Mouse (Mus musculus) stomach, embryonic 14.5 days (tissue): ENCODE results near the gene Mapk14. TPM values are rescaled to one million over a fixed set of nuclear protein-coding genes. Genes with fewer than 3 reads are reported as not detected.

Experiments
- ATAC-seq: fragments of 200-750 bp; cut with Nextera tagmentation; 2 replicates; pipeline ENCODE4 v1.8.0; 2017; ENCODE audit warnings: low read depth, moderate TSS enrichment; ENCODE audit not compliant: insufficient number of reproducible peaks, insufficient read depth, low FRiP score
- H3K27ac ChIP-seq: fragments of 300-500 bp; sonication (generic); 2 replicates; pipeline ENCODE4 v1.5.1; 2014; ENCODE audit warnings: mild to moderate bottlenecking, low read length, moderate library complexity, mixed read lengths
- H3K27me3 ChIP-seq: fragments of 300-500 bp; sonication (generic); 2 replicates; pipeline ENCODE4 v1.6.1; 2014; ENCODE audit warnings: low read length, control low read depth, mixed read lengths; ENCODE audit not compliant: control insufficient read depth, insufficient read depth
- H3K36me3 ChIP-seq: fragments of 300-500 bp; sonication (generic); 2 replicates; pipeline ENCODE4 v1.6.1; 2014; ENCODE audit warnings: mild to moderate bottlenecking, control low read depth, low read length, moderate library complexity, mixed read lengths; ENCODE audit not compliant: control insufficient read depth, insufficient read depth
- H3K4me1 ChIP-seq: fragments of 300-500 bp; sonication (generic); 2 replicates; pipeline ENCODE4 v1.6.1; 2014; ENCODE audit warnings: low read length, control low read depth, mixed read lengths; ENCODE audit not compliant: control insufficient read depth, insufficient read depth
- H3K4me2 ChIP-seq: fragments of 300-500 bp; sonication (generic); replicated peaks from 2 replicates; pipeline ENCODE4 v1.6.1; 2014; ENCODE audit warnings: low read depth, low read length, control low read depth
- H3K4me3 ChIP-seq: fragments of 300-500 bp; sonication (generic); 2 replicates; pipeline ENCODE4 v1.5.1; 2014; ENCODE audit warnings: low read depth, low read length, control low read depth
- H3K9ac ChIP-seq: fragments of 300-500 bp; sonication (generic); replicated peaks from 2 replicates; pipeline ENCODE4 v1.6.1; 2014; ENCODE audit warnings: low read depth, mild to moderate bottlenecking, control low read depth, low read length, moderate library complexity, mixed read lengths
- H3K9me3 ChIP-seq: fragments of 300-500 bp; sonication (generic); 2 replicates; pipeline ENCODE4 v1.6.1; 2016; ENCODE audit warnings: low read depth, low read length, control low read depth; ENCODE audit not compliant: control insufficient read depth
- WGBS: fragments of 180-500 bp; shearing (Covaris S2); extraction: QIAGEN DNeasy Blood & Tissue Kit; methylation state at CpG from one replicate; pipeline ENCODE4 v1.1.7; 2014; 5-methylcytosine and 5-hydroxymethylcytosine counted together
- polyA plus RNA-seq: library from polyadenylated mRNA; unstranded; fragments of >200 nt; fragmentation: Nextera tagmentation; extraction: Ambion mirVana; gene quantifications from 2 replicates; pipeline ENCODE4 v1.2.1, GENCODE M21; 2014

Mapk14 gene
- polyA plus RNA-seq, 1 experiment from 2014 or later = 53.4 TPM

DNA sequence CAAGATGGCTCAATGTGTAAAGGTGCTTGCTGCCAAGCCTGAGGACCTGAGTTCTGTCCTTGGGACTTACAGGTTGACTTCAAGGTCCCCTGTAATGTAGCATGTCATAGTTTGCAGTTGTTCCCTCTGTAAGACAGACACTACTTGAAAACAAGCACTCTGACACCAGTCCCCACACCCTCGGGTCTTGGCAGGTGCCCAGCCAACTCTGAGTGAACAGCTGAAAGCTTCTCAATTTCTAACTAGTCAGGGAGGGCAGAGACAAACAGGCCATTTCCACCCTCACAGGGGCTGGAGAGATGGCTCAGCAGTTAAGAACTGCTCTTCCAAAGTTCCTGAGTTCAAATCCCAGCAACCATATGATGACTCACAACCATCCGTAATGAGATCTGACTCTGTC lies 66.3 kb downstream of the Mapk14 start:
- no peak for ATAC-seq
- no peaks in the 10 kb centered on the region for H3K4me1 ChIP-seq
- no peak overlapping the region for H3K4me2 ChIP-seq
- H3K9ac ChIP-seq = no peak overlapping the region
- H3K9me3 ChIP-seq = no peaks in the 10 kb centered on the region
- H3K36me3 ChIP-seq = no peaks in the 10 kb centered on the region
- no peak overlapping the region for H3K27ac ChIP-seq
- no peak overlapping the region for H3K4me3 ChIP-seq
- no peaks in the 10 kb centered on the region for H3K27me3 ChIP-seq
- 64% methylated on average over 2 of the region's 2 CpGs for WGBS

DNA sequence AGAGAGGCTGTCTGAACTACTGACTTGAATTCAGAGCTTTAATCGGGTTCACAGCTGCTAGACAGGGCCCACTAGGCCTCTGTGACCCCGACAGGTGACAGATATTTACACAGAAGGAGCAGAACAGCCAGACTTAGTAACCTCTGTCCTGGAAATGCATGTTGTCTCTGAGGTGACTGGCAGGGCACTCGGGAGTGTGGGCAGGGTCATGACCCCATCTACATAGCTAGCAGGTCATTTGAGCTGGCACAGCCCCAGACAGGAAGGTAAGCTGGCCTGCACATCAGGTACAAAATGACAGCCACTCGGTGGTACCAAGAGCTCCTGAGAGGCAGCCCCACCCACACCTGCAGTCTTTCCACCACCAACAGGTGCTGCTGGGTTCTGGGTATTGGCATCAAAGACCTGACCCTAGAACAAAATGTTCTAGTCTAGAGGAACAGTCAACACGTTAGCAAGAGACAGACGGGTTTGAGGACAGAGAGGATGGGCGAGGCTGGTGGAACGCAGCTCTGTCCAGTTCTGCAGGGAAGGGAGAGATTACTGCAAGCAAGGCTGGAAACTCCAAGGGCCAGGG lies 69.7 kb downstream of the Mapk14 start:
- no peaks in the 10 kb centered on the region for H3K4me1 ChIP-seq
- H3K9me3 ChIP-seq = no peaks in the 10 kb centered on the region
- H3K36me3 ChIP-seq = no peaks in the 10 kb centered on the region
- H3K27ac ChIP-seq = no peak overlapping the region
- no peak for ATAC-seq
- no peak overlapping the region for H3K4me3 ChIP-seq
- no peak overlapping the region for H3K4me2 ChIP-seq
- no peaks in the 10 kb centered on the region for H3K27me3 ChIP-seq
- 56% methylated on average over 8 of the region's 8 CpGs for WGBS
- H3K9ac ChIP-seq = no peak overlapping the region

DNA sequence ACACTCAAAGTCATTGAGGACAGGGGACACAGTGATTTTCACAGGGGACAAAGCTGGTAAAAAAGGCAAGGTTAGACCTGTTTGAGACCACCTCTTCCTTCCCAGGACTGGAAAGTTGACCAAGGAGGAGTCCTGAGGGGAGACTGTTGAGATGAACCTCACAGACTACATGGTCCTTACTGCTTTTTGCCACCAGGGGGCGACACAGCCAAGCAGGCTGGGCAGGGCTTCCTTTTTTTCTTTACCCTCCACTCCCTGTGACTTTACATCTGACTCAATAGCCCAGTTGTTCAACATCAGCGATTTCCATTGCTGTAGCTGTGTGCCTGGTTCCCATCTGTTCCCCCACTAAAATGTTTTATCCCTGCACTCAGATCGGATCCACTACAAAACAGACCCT lies 70.7 kb downstream of the Mapk14 start:
- no peaks in the 10 kb centered on the region for H3K9me3 ChIP-seq
- H3K27me3 ChIP-seq = no peaks in the 10 kb centered on the region
- H3K4me3 ChIP-seq = no peak overlapping the region
- no peaks in the 10 kb centered on the region for H3K36me3 ChIP-seq
- H3K4me2 ChIP-seq = no peak overlapping the region
- H3K4me1 ChIP-seq = no peaks in the 10 kb centered on the region
- 22% methylated on average over 3 of the region's 3 CpGs for WGBS
- no peak overlapping the region for H3K27ac ChIP-seq
- ATAC-seq = 0 out of 2 replicates have a peak, but pooled peaks have one; percentile 33
- no peak overlapping the region for H3K9ac ChIP-seq

DNA sequence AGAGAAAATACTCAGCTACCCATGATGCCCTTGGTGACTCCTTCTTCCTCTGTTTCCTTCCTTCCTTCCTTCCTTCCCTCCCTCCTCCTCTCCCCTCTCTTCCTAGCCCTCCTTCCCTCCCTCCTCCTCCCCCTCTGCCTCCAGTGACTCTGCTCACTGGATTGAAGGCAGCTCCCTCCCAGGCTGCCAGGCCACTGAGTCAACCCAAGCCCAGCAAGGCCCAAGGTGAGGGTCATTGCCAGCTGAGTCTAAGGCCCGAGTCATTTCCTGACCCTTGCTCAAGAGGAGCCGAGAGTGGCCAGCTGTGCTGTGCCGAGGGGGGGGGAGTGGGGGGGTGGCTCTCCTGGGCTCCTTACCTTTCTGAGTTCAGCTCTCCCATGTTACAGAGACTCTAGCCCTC lies 75.1 kb downstream of the Mapk14 start:
- no peak overlapping the region for H3K27ac ChIP-seq
- H3K4me3 ChIP-seq = no peak overlapping the region
- ATAC-seq = no peak
- no peak overlapping the region for H3K9ac ChIP-seq
- no peaks in the 10 kb centered on the region for H3K27me3 ChIP-seq
- H3K9me3 ChIP-seq = no peaks in the 10 kb centered on the region
- no peak overlapping the region for H3K4me2 ChIP-seq
- H3K4me1 ChIP-seq = peaks cover 3% of the 10 kb centered on the region; the same call in 1 of the 2 replicates
- no peaks in the 10 kb centered on the region for H3K36me3 ChIP-seq
- 59% methylated on average over 3 of the region's 3 CpGs for WGBS

DNA sequence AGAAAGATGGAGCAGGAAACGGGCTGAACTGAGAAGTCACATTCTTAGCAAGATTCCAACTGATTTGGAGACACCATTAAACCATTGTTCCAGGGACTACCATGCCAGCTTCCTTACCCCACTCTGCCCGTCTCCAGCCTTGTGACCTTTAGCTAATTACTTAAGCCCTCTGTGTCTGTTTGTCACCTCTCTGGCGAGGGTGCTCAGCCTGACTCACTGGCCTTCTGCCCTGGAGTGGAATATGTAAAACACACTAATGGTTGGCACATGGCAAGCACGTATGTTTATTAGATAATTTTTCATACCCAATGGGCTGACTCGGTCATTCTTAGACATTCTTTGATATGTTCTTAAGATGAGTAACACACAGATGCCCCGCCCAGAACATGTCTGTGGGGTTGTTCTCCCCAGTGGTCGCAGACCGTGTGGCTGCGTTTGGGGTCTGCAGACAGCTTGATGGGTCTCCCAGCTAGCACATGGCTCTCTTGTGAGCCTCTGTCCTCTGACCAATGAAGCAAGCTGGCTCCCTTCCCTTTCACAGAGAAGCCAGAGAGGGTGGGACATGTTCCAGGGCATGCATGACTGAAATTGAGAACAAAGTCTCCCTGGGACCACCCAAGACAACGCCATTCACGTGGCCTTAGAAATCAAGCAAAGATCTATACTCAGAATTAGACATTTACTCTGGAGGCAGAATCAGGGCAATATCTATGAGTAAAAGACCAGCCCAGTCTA lies 75.8 kb downstream of the Mapk14 start:
- Histone ChIP-seq H3K9me3 (no peaks in the 10 kb centered on the region), H3K4me2 (no peak overlapping the region), H3K27ac (no peak overlapping the region), H3K4me3 (no peak overlapping the region), H3K4me1 (peaks cover 3% of the 10 kb centered on the region; the same call in 1 of the 2 replicates), H3K9ac (no peak overlapping the region), H3K27me3 (no peaks in the 10 kb centered on the region), H3K36me3 (no peaks in the 10 kb centered on the region)
- no peak for ATAC-seq
- 74% methylated on average over 11 of the region's 11 CpGs for WGBS

DNA sequence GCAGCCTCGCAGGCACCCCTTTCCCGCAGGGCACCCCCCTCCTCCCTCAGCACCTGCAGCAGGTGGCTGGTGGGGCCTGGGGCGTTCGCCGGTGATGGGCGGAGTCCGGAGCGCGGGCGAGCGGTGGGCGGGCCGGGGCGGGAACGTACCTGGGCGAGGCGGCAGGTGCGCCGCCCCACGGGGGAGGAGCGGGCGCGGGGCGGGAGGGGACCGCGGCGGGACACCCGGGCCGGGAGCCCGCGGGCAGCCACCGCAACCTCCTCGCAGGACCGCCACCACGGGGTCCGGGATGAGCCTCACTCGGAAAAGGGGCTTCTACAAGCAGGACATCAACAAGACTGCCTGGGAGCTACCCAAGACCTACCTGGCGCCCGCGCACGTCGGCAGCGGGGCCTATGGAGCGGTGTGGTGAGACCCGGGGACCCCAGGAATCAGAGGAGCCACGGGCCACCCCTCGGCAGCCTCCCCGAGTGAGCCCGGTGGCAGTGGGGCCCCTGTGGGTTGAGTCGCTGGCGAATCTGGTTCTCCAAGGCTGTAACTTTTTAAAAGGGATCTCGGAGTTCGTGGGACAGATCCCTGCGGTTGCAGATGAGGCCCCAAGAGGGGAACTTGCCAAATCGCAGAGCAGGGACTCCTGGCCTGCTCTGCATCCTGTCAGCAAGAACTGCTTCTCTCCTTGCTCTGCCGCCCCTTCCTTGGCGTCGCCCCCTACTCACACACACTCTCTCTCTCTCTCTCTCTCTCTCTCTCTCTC lies 78.2 kb downstream of the Mapk14 start, which contains the start of gene Mapk13:
Gene Mapk13, plus strand, starts transcription at position 177 of the 754 bp plus-strand sequence.
- Histone ChIP-seq H3K4me2 (peak within 1 kb of the TSS; percentile 66), H3K27me3 (no peaks in the 10 kb centered on the region), H3K4me1 (peaks cover 3% of the 10 kb centered on the region; the same call in 1 of the 2 replicates), H3K36me3 (no peaks in the 10 kb centered on the region), H3K9me3 (no peaks in the 10 kb centered on the region), H3K4me3 (peak within 1 kb of the TSS; percentile 49), H3K27ac (peak within 1 kb of the TSS; percentile 49; the same call in 1 of the 2 replicates), H3K9ac (peak within 1 kb of the TSS; percentile 53)
- 1% methylated on average over 46 of the region's 58 CpGs for WGBS
- peak; percentile 76 for ATAC-seq

DNA sequence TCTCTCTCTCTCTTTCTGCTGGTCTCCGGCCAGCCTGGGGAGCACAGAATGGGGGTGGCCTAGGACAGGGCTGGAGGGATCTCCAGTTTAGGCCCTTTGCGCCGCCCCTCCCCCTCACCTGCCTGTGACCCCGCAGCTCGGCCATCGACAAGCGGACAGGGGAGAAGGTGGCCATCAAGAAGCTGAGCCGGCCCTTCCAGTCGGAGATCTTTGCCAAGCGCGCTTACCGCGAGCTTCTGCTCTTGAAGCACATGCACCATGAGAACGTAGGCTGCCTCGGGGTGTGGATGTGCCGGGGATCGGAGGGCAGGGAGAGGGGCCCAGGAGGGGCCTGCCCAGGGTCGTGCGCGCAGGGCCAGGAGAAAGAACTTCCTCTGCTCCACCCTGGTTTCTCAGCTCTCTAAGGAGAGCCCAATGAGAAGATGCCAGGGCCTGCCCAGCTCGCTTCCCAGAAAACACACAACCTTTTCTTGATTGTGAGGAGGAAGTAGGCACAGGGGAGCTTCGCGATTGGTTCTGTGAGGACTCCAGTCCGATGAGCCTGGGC lies 78.8 kb downstream of the Mapk14 start:
- H3K4me2 ChIP-seq = peak overlapping the region; percentile 66
- H3K9me3 ChIP-seq = no peaks in the 10 kb centered on the region
- H3K4me3 ChIP-seq = peak overlapping the region; percentile 49
- peak overlapping the region; percentile 53 for H3K9ac ChIP-seq
- 3% methylated on average over 24 of the region's 24 CpGs for WGBS
- H3K27ac ChIP-seq = peak overlapping the region; percentile 49; the same call in 1 of the 2 replicates
- peak; percentile 44; the same call in 1 of the 2 replicates for ATAC-seq
- H3K36me3 ChIP-seq = no peaks in the 10 kb centered on the region
- no peaks in the 10 kb centered on the region for H3K27me3 ChIP-seq
- H3K4me1 ChIP-seq = peaks cover 3% of the 10 kb centered on the region; the same call in 1 of the 2 replicates

DNA sequence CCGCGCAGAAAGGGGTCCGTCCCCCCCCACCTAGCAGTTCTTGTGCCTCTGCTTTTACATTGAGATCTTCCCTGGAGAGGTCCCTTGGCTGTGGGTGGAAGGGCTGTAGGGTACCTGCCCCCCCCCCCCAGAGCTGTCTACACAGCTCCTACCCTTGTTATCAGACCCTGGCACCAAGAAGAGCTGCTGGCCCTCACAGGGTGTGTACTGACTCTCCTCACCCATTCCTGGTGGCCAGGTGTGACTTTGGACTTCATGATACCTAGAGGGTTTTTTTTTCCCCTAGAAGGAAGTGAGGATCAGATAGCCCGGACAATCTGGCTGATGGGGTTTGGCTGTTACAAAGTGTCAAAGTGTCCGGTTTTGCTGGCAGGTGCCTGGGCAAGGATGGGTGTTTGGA lies 80.2 kb downstream of the Mapk14 start:
- no peak overlapping the region for H3K27ac ChIP-seq
- 90% methylated on average over 5 of the region's 5 CpGs for WGBS
- no peak overlapping the region for H3K4me3 ChIP-seq
- no peak for ATAC-seq
- no peak overlapping the region for H3K9ac ChIP-seq
- H3K9me3 ChIP-seq = no peaks in the 10 kb centered on the region
- H3K27me3 ChIP-seq = no peaks in the 10 kb centered on the region
- peaks cover 3% of the 10 kb centered on the region; the same call in 1 of the 2 replicates for H3K4me1 ChIP-seq
- H3K36me3 ChIP-seq = no peaks in the 10 kb centered on the region
- no peak overlapping the region for H3K4me2 ChIP-seq
